Comparison of ENCODE assay signal across 12 mouse cellular contexts in genomic region chr9:45380411-45381251, GRCm38 (mm10). TPM values are rescaled to one million over a fixed set of nuclear protein-coding genes. Genes with fewer than 3 reads are reported as not detected.
A peak's percentile ranks its signal among the peaks of the same experiment; 100 is the strongest.
DNase-seq lines count a peak whose midpoint lies in the region; ATAC-seq and TF ChIP-seq lines count a peak whose summit lies in the region.
"Had no signal": no experiment of that assay in that cellular context is flagged by ENCODE, and none has a peak within 500 bp of the region (broad histone marks: within the 10 kb centered on the region; RNA-seq: fewer than 3 reads in every experiment).

No protein-coding gene starts in this region.

- TF ChIP-seq CTCF in cerebellum, adult 2 months (IDR thresholded peaks at IDR 0.05; ENCODE audit: borderline replicate concordance, insufficient read depth, low read depth, low read length), result no peak

- no peaks in the 10 kb centered on the region; the same call in 1 of the 2 replicates for H3K36me3 ChIP-seq in limb, embryonic 15.5 days
- H3K36me3 ChIP-seq in limb, embryonic 10.5 days, result peaks cover 31% of the 10 kb centered on the region
- no peaks in the 10 kb centered on the region for H3K36me3 ChIP-seq in forebrain, embryonic 15.5 days
- H3K36me3 ChIP-seq in neural tube, embryonic 14.5 days (ENCODE audit: control insufficient read depth, insufficient read depth, low read length), result no peaks in the 10 kb centered on the region
- H3K36me3 ChIP-seq: lung, embryonic 15.5 days had no signal

- 58% methylated on average over 10 of the region's 10 CpGs for WGBS in limb, embryonic 15.5 days
- WGBS in limb, embryonic 10.5 days, result 79% methylated on average over 10 of the region's 10 CpGs
- 31% methylated on average over 10 of the region's 10 CpGs for whole genome bisulfite sequencing in cerebellum, adult 2 months
- 18% methylated on average over 10 of the region's 10 CpGs for WGBS in forebrain, embryonic 15.5 days
- WGBS in neural tube, embryonic 14.5 days, result 33% methylated on average over 10 of the region's 10 CpGs

- H3K9ac ChIP-seq in limb, embryonic 15.5 days, result no peak overlapping the region
- H3K9ac ChIP-seq in forebrain, embryonic 15.5 days (replicated peaks), result no peak overlapping the region
- no peak overlapping the region for H3K9ac ChIP-seq in neural tube, embryonic 14.5 days (replicated peaks; ENCODE audit: low read depth, low read length)
- H3K9ac ChIP-seq: lung, embryonic 15.5 days had no signal

- no peaks in the 10 kb centered on the region for H3K27me3 ChIP-seq in limb, embryonic 15.5 days
- no peaks in the 10 kb centered on the region for H3K27me3 ChIP-seq in limb, embryonic 10.5 days (ENCODE audit: low read depth, poor library complexity, severe bottlenecking)
- no peaks in the 10 kb centered on the region for H3K27me3 ChIP-seq in cerebellum, adult 2 months (ENCODE audit: control insufficient read depth, insufficient read depth, low read length)
- no peaks in the 10 kb centered on the region for H3K27me3 ChIP-seq in forebrain, embryonic 15.5 days
- no peaks in the 10 kb centered on the region for H3K27me3 ChIP-seq in neural tube, embryonic 14.5 days (ENCODE audit: control insufficient read depth, insufficient read depth, low read length)
- H3K27me3 ChIP-seq: embryonic facial prominence, embryonic 12.5 days; lung, embryonic 15.5 days had no signal

- no peak for ATAC-seq in limb, embryonic 15.5 days (ENCODE audit: insufficient number of reproducible peaks, low FRiP score, low TSS enrichment, low read depth)
- peak; percentile 76 for ATAC-seq in forebrain, embryonic 15.5 days (replicated peaks)
- peak; percentile 76 for ATAC-seq in neural tube, embryonic 14.5 days (ENCODE audit: low read depth)

- H3K9me3 ChIP-seq in limb, embryonic 15.5 days, result no peaks in the 10 kb centered on the region
- no peaks in the 10 kb centered on the region for H3K9me3 ChIP-seq in limb, embryonic 10.5 days (replicated peaks)
- no peaks in the 10 kb centered on the region for H3K9me3 ChIP-seq in forebrain, embryonic 15.5 days
- no peaks in the 10 kb centered on the region for H3K9me3 ChIP-seq in neural tube, embryonic 14.5 days (ENCODE audit: control insufficient read depth, low read length)
- H3K9me3 ChIP-seq: embryonic facial prominence, embryonic 12.5 days; lung, embryonic 15.5 days had no signal

- TF ChIP-seq POLR2A in cerebellum, adult 2 months (IDR thresholded peaks at IDR 0.05; ENCODE audit: borderline replicate concordance, insufficient read depth, low read length), result no peak

- H3K4me1 ChIP-seq in limb, embryonic 15.5 days, result peaks cover 12% of the 10 kb centered on the region
- peaks cover 13% of the 10 kb centered on the region for H3K4me1 ChIP-seq in limb, embryonic 10.5 days
- peaks cover 53% of the 10 kb centered on the region for H3K4me1 ChIP-seq in cerebellum, adult 2 months (ENCODE audit: control insufficient read depth, insufficient read depth, low read length)
- H3K4me1 ChIP-seq in forebrain, embryonic 15.5 days, result peaks cover 60% of the 10 kb centered on the region
- peaks cover 11% of the 10 kb centered on the region for H3K4me1 ChIP-seq in neural tube, embryonic 14.5 days (ENCODE audit: control insufficient read depth, insufficient read depth, low read length)
- H3K4me1 ChIP-seq: lung, embryonic 15.5 days had no signal

- peak overlapping the region; percentile 17; the same call in 1 of the 2 replicates for H3K27ac ChIP-seq in limb, embryonic 15.5 days
- no peak overlapping the region for H3K27ac ChIP-seq in limb, embryonic 10.5 days
- peak overlapping the region; percentile 39; the same call in 1 of the 2 replicates for H3K27ac ChIP-seq in cerebellum, adult 2 months (ENCODE audit: insufficient read depth, low read length)
- H3K27ac ChIP-seq in forebrain, embryonic 15.5 days (replicated peaks), result peak overlapping the region; percentile 82
- peak overlapping the region; percentile 60; the same call in 1 of the 2 replicates for H3K27ac ChIP-seq in neural tube, embryonic 14.5 days (ENCODE audit: low read depth, low read length)
- H3K27ac ChIP-seq: embryonic facial prominence, embryonic 12.5 days; lung, embryonic 15.5 days had no signal

- DNase-seq in limb, embryonic 10.5 days (ENCODE audit: low spot score), result no peak
- peak; percentile 76 to 86 for DNase-seq in cerebellum, adult 2 months
- no peak for DNase-seq in heart, adult 18-20 months
- DNase-seq in kidney, adult 11 months, result no peak
- DNase-seq: kidney, adult 18-20 months; spleen, adult 18-20 months; thymus, postnatal 36 days had no signal

- H3K4me2 ChIP-seq in limb, embryonic 15.5 days, result no peak overlapping the region
- H3K4me2 ChIP-seq in forebrain, embryonic 15.5 days (replicated peaks), result no peak overlapping the region
- H3K4me2 ChIP-seq in neural tube, embryonic 14.5 days (ENCODE audit: low read depth, low read length), result no peak overlapping the region
- H3K4me2 ChIP-seq: embryonic facial prominence, embryonic 12.5 days; lung, embryonic 15.5 days had no signal

- no peak overlapping the region for H3K4me3 ChIP-seq in limb, embryonic 15.5 days
- H3K4me3 ChIP-seq in limb, embryonic 10.5 days, result no peak overlapping the region
- no peak overlapping the region for H3K4me3 ChIP-seq in cerebellum, adult 2 months (replicated peaks; ENCODE audit: insufficient read depth, low read depth, low read length)
- no peak overlapping the region for H3K4me3 ChIP-seq in forebrain, embryonic 15.5 days
- no peak overlapping the region for H3K4me3 ChIP-seq in neural tube, embryonic 14.5 days (ENCODE audit: low read depth, low read length)
- H3K4me3 ChIP-seq: embryonic facial prominence, embryonic 12.5 days; lung, embryonic 15.5 days had no signal

RNA-seq across cellular contexts. Expression of gene Fxyd6, which starts 10.6 kb away (rescaled TPM):
- polyA plus RNA-seq in limb, embryonic 15.5 days (2015; fragmentation: Nextera tagmentation; extraction: Ambion mirVana), result 120 and 122 TPM in 2 replicates
- 97.6 and 110 TPM in 2 replicates for polyA plus RNA-seq in limb, embryonic 10.5 days (2016; fragmentation: Nextera tagmentation; extraction: Ambion mirVana)
- 104 and 107 TPM in 2 replicates for polyA plus RNA-seq in cerebellum, adult 2 months (2012; rRNA removed)
- polyA plus RNA-seq in forebrain, embryonic 15.5 days (2015; fragmentation: Nextera tagmentation; extraction: Ambion mirVana), result 447 and 481 TPM in 2 replicates
- 257 and 341 TPM in 2 replicates for polyA plus RNA-seq in neural tube, embryonic 14.5 days (2014; fragmentation: Nextera tagmentation; extraction: Ambion mirVana)
- 10 to 100 TPM; 15.0 TPM for total RNA-seq in heart, adult 18-20 months (2021)

RNA-seq across cellular contexts. Expression of gene Fxyd2, which starts 18.8 kb away (rescaled TPM):
- 3.0 and 4.7 TPM in 2 replicates for polyA plus RNA-seq in limb, embryonic 15.5 days (2015; fragmentation: Nextera tagmentation; extraction: Ambion mirVana)
- polyA plus RNA-seq in limb, embryonic 10.5 days (2016; fragmentation: Nextera tagmentation; extraction: Ambion mirVana), result 0.69 and 0.84 TPM in 2 replicates
- 2.1 and 3.1 TPM in 2 replicates for polyA plus RNA-seq in cerebellum, adult 2 months (2012; rRNA removed)
- polyA plus RNA-seq in forebrain, embryonic 15.5 days (2015; fragmentation: Nextera tagmentation; extraction: Ambion mirVana), result 5.8 and 6.3 TPM in 2 replicates
- 9.6 and 9.9 TPM in 2 replicates for polyA plus RNA-seq in neural tube, embryonic 14.5 days (2014; fragmentation: Nextera tagmentation; extraction: Ambion mirVana)
- 1 to 10 TPM; 2.6 to 7.9 TPM for total RNA-seq in heart, adult 18-20 months (2021)

RNA-seq across cellular contexts. Expression of gene Dscaml1, which starts 45.8 kb away (rescaled TPM):
- 0.23 and 0.31 TPM in 2 replicates for polyA plus RNA-seq in limb, embryonic 15.5 days (2015; fragmentation: Nextera tagmentation; extraction: Ambion mirVana)
- polyA plus RNA-seq in limb, embryonic 10.5 days (2016; fragmentation: Nextera tagmentation; extraction: Ambion mirVana), result 0.15 and 0.30 TPM in 2 replicates
- polyA plus RNA-seq in cerebellum, adult 2 months (2012; rRNA removed), result 23.4 and 27.0 TPM in 2 replicates
- 22.3 and 23.5 TPM in 2 replicates for polyA plus RNA-seq in forebrain, embryonic 15.5 days (2015; fragmentation: Nextera tagmentation; extraction: Ambion mirVana)
- 18.3 and 24.3 TPM in 2 replicates for polyA plus RNA-seq in neural tube, embryonic 14.5 days (2014; fragmentation: Nextera tagmentation; extraction: Ambion mirVana)
- total RNA-seq in heart, adult 18-20 months (2021), result under 1 TPM in 1 of 2 experiments, not detected in 1; 0.28 TPM

Comparison
In these comparisons a context has a peak if more than half of its experiments do, and no peak if none do; other contexts are left out.
1. DNase-seq: peak in cerebellum, adult 2 months (2 of 2); none in limb, embryonic 10.5 days (single experiment), heart, adult 18-20 months (0 of 2) and kidney, adult 11 months (single experiment).
2. RNA of gene Dscaml1, which starts 45.8 kb away (polyA plus RNA-seq): 18.3 to 24.3 TPM in neural tube, embryonic 14.5 days, 23.4 to 27.0 TPM in cerebellum, adult 2 months and 22.3 to 23.5 TPM in forebrain, embryonic 15.5 days; 0.15 to 0.30 TPM in limb, embryonic 10.5 days and 0.23 to 0.31 TPM in limb, embryonic 15.5 days; every median in the first group is over 10 times any median in the second.